Mouse (Mus musculus) heart, postnatal 25 days (tissue): Measurements from ENCODE around the gene Bak1. TPM values are rescaled to one million over a fixed set of nuclear protein-coding genes. Genes with fewer than 3 reads are reported as not detected.
A peak's percentile ranks its signal among the peaks of the same experiment; 100 is the strongest.

Experiments used
- DNase-seq: peaks from one replicate; pipeline ENCODE4 v3.0.0; 2022; ENCODE audit warnings: low spot score
- intact Hi-C: fragments of 180-260 bp; cut with DNase I; formaldehyde crosslinking; loops from one replicate; pipeline ENCODE4 v1.15.1; 2025
- total RNA-seq, 2 experiments: library from RNA; stranded (reverse); gene quantifications; 2 replicates each; pipeline ENCODE4 v1.2.3; 2021

The Bak1 gene
- total RNA-seq, 2 experiments from 2014 or later: 18.2 to 24.2 TPM

GRCm38 (mm10) chr17:27051514-27051913, 22.7 kb upstream of the Bak1 start:
- intact Hi-C loops: no loop called here
- peak; percentile 33 for DNase-seq

GRCm38 (mm10) chr17:27050853-27051252, 22.0 kb upstream of the Bak1 start:
- intact Hi-C loops: no loop called here
- DNase-seq: no peak

- intact Hi-C loops: no loop called here
- DNase-seq: peak; percentile 26
Observed at GRCm38 (mm10) chr17:27048445-27049239, 19.8 kb upstream of the Bak1 start.

GRCm38 (mm10) chr17:27047762-27048444, 19.1 kb upstream of the Bak1 start:
- DNase-seq: no peak
- intact Hi-C loops: no loop called here

- no peak for DNase-seq
- intact Hi-C loops: no loop called here
Observed at GRCm38 (mm10) chr17:27045164-27045563, 16.4 kb upstream of the Bak1 start.

- DNase-seq: no peak
- intact Hi-C loops: no loop called here
Observed at GRCm38 (mm10) chr17:27042840-27043239, 14.0 kb upstream of the Bak1 start.

- intact Hi-C loops: no loop called here
- DNase-seq: no peak
Observed at GRCm38 (mm10) chr17:27041787-27042055, 12.9 kb upstream of the Bak1 start.

GRCm38 (mm10) chr17:27041046-27041786, 12.4 kb upstream of the Bak1 start:
- no peak for DNase-seq
- intact Hi-C loops: no loop called here

- intact Hi-C loops: no loop called here
- DNase-seq: no peak
Observed at GRCm38 (mm10) chr17:27040304-27041045, 11.7 kb upstream of the Bak1 start.

- intact Hi-C loops: loop anchor here (10.0 kb wide), 1 partner anchor 485 kb away; the partner anchor contains the start of gene Grm4
- DNase-seq: no peak
Observed at GRCm38 (mm10) chr17:27039432-27040102, 10.8 kb upstream of the Bak1 start.

- no peak for DNase-seq
- intact Hi-C loops: loop anchor here (10.0 kb wide), 1 partner anchor 486 kb away; the partner anchor contains the start of gene Grm4
Observed at GRCm38 (mm10) chr17:27038335-27039050, 9.7 kb upstream of the Bak1 start.

- DNase-seq: no peak
- intact Hi-C loops: loop anchor here (2.0 to 10.0 kb wide), 2 partner anchors 84 to 488 kb away; partner anchors contain the start of gene Grm4
Observed at GRCm38 (mm10) chr17:27036465-27036864, 7.7 kb upstream of the Bak1 start.

- peak; percentile 47 for DNase-seq
- intact Hi-C loops: loop anchor here (1.0 to 10.0 kb wide), 3 partner anchors 52 to 492 kb away; partner anchors contain the start of gene Grm4
Observed at GRCm38 (mm10) chr17:27032869-27033268, 4.1 kb upstream of the Bak1 start.

- intact Hi-C loops: loop anchor here (5.0 to 10.0 kb wide), 2 partner anchors 160 to 492 kb away; partner anchors contain the start of gene Grm4
- DNase-seq: no peak
Observed at GRCm38 (mm10) chr17:27032328-27032727, 3.5 kb upstream of the Bak1 start.

- intact Hi-C loops: loop anchor here (5.0 to 10.0 kb wide), 2 partner anchors 161 to 494 kb away; partner anchors contain the start of gene Grm4
- DNase-seq: no peak
Observed at GRCm38 (mm10) chr17:27030896-27031295, 2.1 kb upstream of the Bak1 start.

GRCm38 (mm10) chr17:27029431-27029830, 622 bp upstream of the Bak1 start:
- intact Hi-C loops: no loop called here
- DNase-seq: no peak

- intact Hi-C loops: no loop called here
- DNase-seq: peak; percentile 82
Observed at GRCm38 (mm10) chr17:27028284-27028795, 469 bp downstream of the Bak1 start.
